ENCODE assay signal across 8 mouse cellular contexts in the genomic region with DNA sequence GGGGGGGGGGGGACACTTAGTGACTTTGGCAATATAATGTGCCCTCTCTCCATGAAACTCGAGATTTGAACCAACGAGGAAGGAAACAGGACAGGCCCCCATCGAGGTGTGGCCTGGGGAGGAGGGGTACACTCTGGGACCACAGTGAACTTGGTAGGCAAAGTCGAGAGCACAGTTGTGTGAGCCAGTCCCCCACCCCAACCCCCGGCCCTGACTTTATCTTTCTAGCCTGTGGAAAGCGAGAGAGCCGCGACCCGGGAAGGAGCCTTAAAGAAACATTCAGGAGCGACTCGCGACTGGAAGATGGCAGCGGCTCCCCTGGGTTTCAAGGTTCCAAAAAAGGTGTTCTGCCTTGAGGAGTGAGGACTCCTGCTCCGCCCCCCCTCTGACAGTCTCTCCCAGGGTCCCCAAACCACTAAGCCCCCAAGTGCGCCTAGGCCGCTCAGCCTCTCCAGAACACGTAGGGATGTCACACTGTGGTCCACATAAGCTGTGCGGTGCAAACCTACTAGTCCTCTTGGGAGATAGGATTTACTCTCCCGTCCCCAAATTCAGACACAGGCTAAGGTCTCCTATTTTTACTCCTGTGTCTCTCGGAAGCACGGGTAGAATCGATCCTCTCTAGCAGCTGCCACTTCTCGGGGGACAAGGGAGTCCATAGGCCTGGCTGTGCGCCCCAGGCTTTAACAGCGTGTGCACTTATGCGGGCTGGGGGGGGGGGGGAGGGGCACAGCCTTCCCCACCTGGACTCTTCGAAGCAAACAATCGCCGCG. TPM values are rescaled to one million over a fixed set of nuclear protein-coding genes. Genes with fewer than 3 reads are reported as not detected.
A peak's percentile ranks its signal among the peaks of the same experiment; 100 is the strongest.
DNase-seq lines count a peak whose midpoint lies in the region; ATAC-seq and TF ChIP-seq lines count a peak whose summit lies in the region.

No protein-coding gene starts in this region.

- H3K4me2 ChIP-seq in lung, embryonic 16.5 days (ENCODE audit: low read depth, low read length), result peak overlapping the region; percentile 66
- H3K4me2 ChIP-seq in forebrain, embryonic 13.5 days, result peak overlapping the region; percentile 55
- H3K4me2 ChIP-seq in limb, embryonic 13.5 days (replicated peaks), result peak overlapping the region; percentile 61

- peaks cover 23% of the 10 kb centered on the region for H3K27me3 ChIP-seq in lung, embryonic 16.5 days (ENCODE audit: control insufficient read depth, insufficient read depth, low read depth, low read length)
- peaks cover 94% of the 10 kb centered on the region for H3K27me3 ChIP-seq in forebrain, embryonic 13.5 days
- peaks cover 95% of the 10 kb centered on the region for H3K27me3 ChIP-seq in limb, embryonic 13.5 days
- H3K27me3 ChIP-seq in small intestine, adult 2 months (ENCODE audit: control insufficient read depth, insufficient read depth, low read length), result peaks cover 16% of the 10 kb centered on the region

- TF ChIP-seq CTCF in small intestine, adult 2 months (IDR thresholded peaks at IDR 0.05; ENCODE audit: extremely low read depth, insufficient read length, insufficient replicate concordance, low read depth, low read length), result no peak

- H3K27ac ChIP-seq in lung, embryonic 16.5 days (ENCODE audit: low read length), result peak overlapping the region; percentile 66
- H3K27ac ChIP-seq in forebrain, embryonic 13.5 days, result no peak overlapping the region
- no peak overlapping the region for H3K27ac ChIP-seq in limb, embryonic 13.5 days
- no peak overlapping the region for H3K27ac ChIP-seq in small intestine, adult 2 months (ENCODE audit: insufficient read depth, low read depth, low read length)

- H3K4me1 ChIP-seq in lung, embryonic 16.5 days (replicated peaks; ENCODE audit: control insufficient read depth, insufficient read depth, low read length), result peaks cover 24% of the 10 kb centered on the region
- peaks cover 55% of the 10 kb centered on the region for H3K4me1 ChIP-seq in forebrain, embryonic 13.5 days
- H3K4me1 ChIP-seq in limb, embryonic 13.5 days, result peaks cover 61% of the 10 kb centered on the region
- peaks cover 13% of the 10 kb centered on the region; the same call in 1 of the 2 replicates for H3K4me1 ChIP-seq in small intestine, adult 2 months (ENCODE audit: control insufficient read depth, insufficient read depth, insufficient read length, low read length)

- no peak for ATAC-seq in lung, embryonic 16.5 days (ENCODE audit: low read depth)
- ATAC-seq in forebrain, embryonic 13.5 days, result no peak
- ATAC-seq in limb, embryonic 13.5 days (ENCODE audit: low FRiP score, low read depth), result no peak

- 23% methylated on average over 23 of the region's 30 CpGs for WGBS in lung, embryonic 16.5 days
- 17% methylated on average over 28 of the region's 30 CpGs for WGBS in forebrain, embryonic 13.5 days
- 10% methylated on average over 30 of the region's 30 CpGs for WGBS in limb, embryonic 13.5 days
- WGBS in small intestine, adult 2 months, result 35% methylated on average over 30 of the region's 30 CpGs

- no peak for TF ChIP-seq POLR2A in small intestine, adult 2 months (IDR thresholded peaks at IDR 0.05; ENCODE audit: low read depth, low read length)

- no peak for DNase-seq in lung, postnatal 14 days
- no peak for DNase-seq in frontal cortex, adult 2 months (ENCODE audit: extremely low spot score in 1 of 2, low spot score in 1 of 2)
- no peak for DNase-seq in cerebellum, postnatal 25 days
- no peak for DNase-seq in cerebellum, postnatal 14 days

- no peaks in the 10 kb centered on the region for H3K36me3 ChIP-seq in lung, embryonic 16.5 days (ENCODE audit: control insufficient read depth, insufficient read depth, low read length)
- no peaks in the 10 kb centered on the region for H3K36me3 ChIP-seq in forebrain, embryonic 13.5 days (ENCODE audit: poor library complexity, severe bottlenecking)
- no peaks in the 10 kb centered on the region for H3K36me3 ChIP-seq in limb, embryonic 13.5 days
- H3K36me3 ChIP-seq in small intestine, adult 2 months (ENCODE audit: control insufficient read depth, insufficient read depth, low read length), result no peaks in the 10 kb centered on the region

- peak overlapping the region; percentile 59 for H3K9ac ChIP-seq in lung, embryonic 16.5 days (ENCODE audit: low read length)
- peak overlapping the region; percentile 34 for H3K9ac ChIP-seq in forebrain, embryonic 13.5 days
- peak overlapping the region; percentile 55; the same call in 1 of the 2 replicates for H3K9ac ChIP-seq in limb, embryonic 13.5 days

- H3K9me3 ChIP-seq in lung, embryonic 16.5 days (ENCODE audit: control insufficient read depth, low read length), result no peaks in the 10 kb centered on the region
- no peaks in the 10 kb centered on the region for H3K9me3 ChIP-seq in forebrain, embryonic 13.5 days (replicated peaks)
- H3K9me3 ChIP-seq in limb, embryonic 13.5 days, result no peaks in the 10 kb centered on the region

- H3K4me3 ChIP-seq in lung, embryonic 16.5 days (ENCODE audit: low read length), result peak overlapping the region; percentile 22
- H3K4me3 ChIP-seq in forebrain, embryonic 13.5 days, result peak overlapping the region; percentile 24
- peak overlapping the region; percentile 28 for H3K4me3 ChIP-seq in limb, embryonic 13.5 days
- peak overlapping the region; percentile 39 for H3K4me3 ChIP-seq in small intestine, adult 2 months (ENCODE audit: low read depth, low read length)

RNA-seq across cellular contexts. Expression of a gene that starts 4.9 kb away (rescaled TPM):
- 18.5 and 19.7 TPM in 2 replicates for polyA plus RNA-seq in lung, embryonic 16.5 days (2015; fragmentation: Nextera tagmentation; extraction: Ambion mirVana)
- 16.2 and 18.8 TPM in 2 replicates for polyA plus RNA-seq in forebrain, embryonic 13.5 days (2015; fragmentation: Nextera tagmentation; extraction: Ambion mirVana)
- 16.8 and 17.8 TPM in 2 replicates for polyA plus RNA-seq in limb, embryonic 13.5 days (2015; fragmentation: Nextera tagmentation; extraction: Ambion mirVana)
- 4.5 and 5.5 TPM in 2 replicates for polyA plus RNA-seq in small intestine, adult 2 months (2012; rRNA removed)
- polyA plus RNA-seq in frontal cortex, adult 2 months (2012; rRNA removed), result 13.9 and 17.2 TPM in 2 replicates
